Mouse (Mus musculus) megakaryocyte-erythroid progenitor cell, adult 5 weeks (primary cell): Measurements from ENCODE around the gene Kansl2. TPM values are rescaled to one million over a fixed set of nuclear protein-coding genes. Genes with fewer than 3 reads are reported as not detected.

Experiments
- polyA plus RNA-seq: library from polyadenylated mRNA; stranded (reverse); fragments of >175 nt; gene quantifications from 2 replicates; pipeline ENCODE4 v1.2.3, GENCODE M21; 2012

Kansl2 gene
- polyA plus RNA-seq = 39.2 and 40.8 TPM in 2 replicates

GRCm38 (mm10) chr15:98533881-98534627 lies at the start of gene Kansl2:
Kansl2 (minus strand) TSS chr15:98534264.

GRCm38 (mm10) chr15:98570873-98571538 lies 36.9 kb upstream of the Kansl2 start, which contains the start of the genes Ccnt1 and 4930415O20Rik:
Ccnt1 (minus strand) TSS chr15:98570923.
4930415O20Rik (plus strand) TSS chr15:98571004.

GRCm38 (mm10) chr15:98492102-98492501 lies 42.0 kb downstream of the Kansl2 start, which contains the start of gene Olfr279:
Olfr279 (plus strand) TSS chr15:98492402.

GRCm38 (mm10) chr15:98482701-98483100 lies 51.4 kb downstream of the Kansl2 start, which contains the start of gene Lalba:
Lalba (minus strand) TSS chr15:98482721.

GRCm38 (mm10) chr15:98469596-98469995 lies 64.5 kb downstream of the Kansl2 start, which contains the start of gene OR5BS1P:
OR5BS1P (plus strand) TSS chr15:98469896.

Other genes with a start within 250 kb of the Kansl2 start
- gene Zfp641, start 238.1 kb downstream of the Kansl2 start, polyA plus RNA-seq = not detected in 2 replicates
- not detected in 2 replicates for gene Olfr285, start 216.9 kb downstream of the Kansl2 start, polyA plus RNA-seq
- gene Olfr284, start 193.3 kb downstream of the Kansl2 start, polyA plus RNA-seq = not detected in 2 replicates
- gene Olfr283, start 153.3 kb downstream of the Kansl2 start, polyA plus RNA-seq = not detected in 2 replicates
- not detected in 2 replicates for gene Olfr282, start 103.0 kb downstream of the Kansl2 start, polyA plus RNA-seq
- gene Olfr281, start 81.7 kb downstream of the Kansl2 start, polyA plus RNA-seq = not detected in 2 replicates
- gene OR5BS1P, start 64.4 kb downstream of the Kansl2 start, polyA plus RNA-seq = not detected in 2 replicates
- not detected in 2 replicates for gene Lalba, start 51.5 kb downstream of the Kansl2 start, polyA plus RNA-seq
- gene Olfr279, start 41.9 kb downstream of the Kansl2 start, polyA plus RNA-seq = 0.01 TPM in 1 of 2 replicates, not detected in the other
- 4.2 and 5.9 TPM in 2 replicates for gene Ccnt1, start 36.7 kb upstream of the Kansl2 start, polyA plus RNA-seq
- not detected in 2 replicates for gene 4930415O20Rik, start 36.7 kb upstream of the Kansl2 start, polyA plus RNA-seq
- 11.6 and 16.2 TPM in 2 replicates for gene Adcy6, start 75.8 kb upstream of the Kansl2 start, polyA plus RNA-seq
- gene Cacnb3, start 96.6 kb upstream of the Kansl2 start, polyA plus RNA-seq = 0.11 and 0.22 TPM in 2 replicates
- 81.3 and 114 TPM in 2 replicates for gene Ddx23, start 128.6 kb upstream of the Kansl2 start, polyA plus RNA-seq
- gene Rnd1, start 143.2 kb upstream of the Kansl2 start, polyA plus RNA-seq = 3.2 and 4.4 TPM in 2 replicates
- gene Ccdc65, start 173.9 kb upstream of the Kansl2 start, polyA plus RNA-seq = not detected in 2 replicates
- 31.9 and 46.9 TPM in 2 replicates for gene Fkbp11, start 193.9 kb upstream of the Kansl2 start, polyA plus RNA-seq
- gene Arf3, start 228.9 kb upstream of the Kansl2 start, polyA plus RNA-seq = 25.1 TPM in 2 replicates
- 4.8 and 6.5 TPM in 2 replicates for gene Wnt10b, start 243.9 kb upstream of the Kansl2 start, polyA plus RNA-seq